Mouse (Mus musculus) heart, adult 8-10 months (tissue): Measurements from ENCODE around the gene Sept12. TPM values are rescaled to one million over a fixed set of nuclear protein-coding genes. Genes with fewer than 3 reads are reported as not detected.

Source experiments
- DNase-seq: peaks from one replicate; pipeline ENCODE4 v3.0.0; 2022; ENCODE audit warnings: low spot score
- total RNA-seq, 4 experiments: library from RNA; stranded (reverse); gene quantifications; 2 replicates each; pipeline ENCODE4 v1.2.4; 2022

The Sept12 gene
- total RNA-seq, 4 experiments from 2014 or later, result not detected

DNA sequence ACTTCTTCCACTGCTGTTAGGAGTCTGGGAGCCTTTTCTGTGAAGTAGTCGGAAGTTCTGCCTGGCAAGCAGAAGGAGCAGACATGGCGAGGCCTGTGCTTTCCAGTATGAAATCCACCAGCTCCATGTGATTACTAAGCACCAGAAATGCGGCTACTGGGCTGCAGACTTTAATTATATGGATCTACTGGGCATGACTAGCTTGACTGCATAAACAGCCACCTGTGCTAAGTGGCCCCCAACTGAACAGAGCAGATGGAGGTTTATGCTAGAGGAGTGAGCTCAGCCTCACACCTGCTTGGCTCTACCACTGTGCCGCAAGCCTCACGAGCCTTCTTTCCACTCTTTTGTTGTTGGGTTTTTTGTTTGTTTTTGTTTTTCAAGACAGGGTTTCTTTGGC, 23.1 kb downstream of the Sept12 start:
- DNase-seq, result no peak

- DNase-seq, result peak; percentile 28
These were observed 26.0 kb downstream of the Sept12 start for GRCm38 (mm10) chr16:4971626-4972025.

- DNase-seq, result no peak
These were observed 28.4 kb downstream of the Sept12 start for GRCm38 (mm10) chr16:4969055-4969843.

- no peak for DNase-seq
These were observed 29.2 kb downstream of the Sept12 start for GRCm38 (mm10) chr16:4968426-4968825.

DNA sequence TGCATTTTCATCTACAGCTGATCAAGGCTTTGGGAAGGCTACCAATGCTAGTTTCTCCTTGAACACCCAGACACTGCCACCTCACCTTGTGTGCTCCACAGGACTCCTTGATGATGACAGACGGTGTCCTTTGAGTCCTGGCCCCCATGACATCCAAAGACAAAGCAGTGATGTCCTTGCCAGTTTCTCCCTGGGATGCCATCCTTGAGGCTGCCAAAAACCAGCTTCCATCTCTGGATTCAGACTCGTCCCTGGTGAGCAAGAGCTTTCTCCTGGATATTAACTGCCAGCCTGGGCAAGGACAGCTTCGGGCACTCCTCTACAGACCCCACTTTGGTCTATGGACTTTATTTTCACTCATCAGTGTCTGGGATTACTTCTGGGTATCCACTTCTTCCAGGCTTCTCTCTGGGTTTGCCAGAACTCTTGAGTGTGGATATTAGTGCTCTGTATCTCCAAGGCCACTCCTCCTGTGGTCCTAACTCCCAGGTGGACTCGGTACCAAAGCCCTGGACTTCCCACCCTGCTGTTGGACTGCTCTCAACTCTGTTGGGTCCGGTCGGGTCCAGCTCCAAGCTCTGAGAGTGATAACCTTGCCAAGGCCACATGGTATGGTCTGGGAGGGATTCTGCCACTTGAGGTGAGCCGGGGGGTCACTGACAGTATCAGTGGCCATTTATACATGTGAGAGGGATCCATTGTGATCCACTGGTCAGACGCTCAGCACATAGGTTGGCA, 32.1 kb downstream of the Sept12 start:
- DNase-seq, result no peak

DNA sequence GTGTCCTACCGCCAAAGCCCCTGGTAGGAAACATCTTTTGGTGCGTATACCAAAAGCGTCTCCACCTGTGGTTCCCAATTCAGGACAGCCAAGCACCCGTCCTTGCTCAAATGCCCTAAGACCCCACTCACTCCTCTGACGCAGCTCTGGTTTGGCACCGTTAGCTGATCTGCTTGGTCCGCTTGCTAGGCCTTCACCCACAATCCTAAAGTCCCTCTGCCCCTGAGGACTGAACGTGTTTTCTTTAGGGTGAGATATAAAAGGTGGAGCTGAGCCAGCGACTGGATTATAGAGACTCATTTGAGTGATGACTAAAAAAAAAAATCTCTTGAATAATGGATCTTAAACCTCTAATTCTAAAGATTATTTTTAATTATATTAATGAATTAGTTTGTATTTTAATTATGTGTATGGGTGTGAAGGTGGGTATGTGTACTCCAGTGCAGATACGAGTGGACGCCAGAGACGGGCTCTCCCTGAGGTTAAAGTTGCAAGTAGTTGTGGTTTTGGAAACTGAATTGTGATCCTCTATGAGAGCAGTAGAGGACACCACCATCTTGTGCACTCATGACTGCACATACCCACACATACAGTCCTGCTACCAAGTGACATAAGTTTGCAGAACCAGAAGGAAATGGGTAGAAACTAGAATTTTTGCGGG, 32.8 kb downstream of the Sept12 start:
- no peak for DNase-seq

GRCm38 (mm10) chr16:4963797-4964709, 33.6 kb downstream of the Sept12 start, which contains the start of gene Anks3:
Anks3 (minus strand) TSS chr16:4964205.
- DNase-seq, result peak; percentile 97

- DNase-seq, result no peak
These were observed 34.3 kb downstream of the Sept12 start for GRCm38 (mm10) chr16:4963346-4963745.

GRCm38 (mm10) chr16:4960260-4960659, 37.4 kb downstream of the Sept12 start:
- DNase-seq, result no peak

DNA sequence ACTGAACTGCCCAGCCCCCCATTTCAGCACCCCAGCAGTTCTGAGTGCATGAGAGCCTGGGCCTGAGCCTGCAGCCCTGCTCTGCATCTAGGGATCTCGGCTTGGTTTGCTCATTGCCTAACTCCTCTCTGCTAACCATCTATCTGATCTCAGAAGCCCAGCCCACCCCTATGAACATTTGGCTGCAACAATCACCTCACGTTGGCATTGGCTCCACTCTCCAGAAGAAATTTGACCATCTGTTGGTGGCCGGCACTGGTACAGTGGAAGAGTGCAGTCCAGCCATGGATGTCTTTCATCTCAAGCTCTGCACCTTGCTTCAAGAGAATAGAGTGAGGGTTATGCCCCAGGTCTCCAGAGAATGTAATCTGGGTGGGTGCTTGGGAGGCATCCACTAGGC, 40.2 kb downstream of the Sept12 start:
- DNase-seq, result no peak

GRCm38 (mm10) chr16:4956609-4957008, 41.0 kb downstream of the Sept12 start:
- no peak for DNase-seq

DNA sequence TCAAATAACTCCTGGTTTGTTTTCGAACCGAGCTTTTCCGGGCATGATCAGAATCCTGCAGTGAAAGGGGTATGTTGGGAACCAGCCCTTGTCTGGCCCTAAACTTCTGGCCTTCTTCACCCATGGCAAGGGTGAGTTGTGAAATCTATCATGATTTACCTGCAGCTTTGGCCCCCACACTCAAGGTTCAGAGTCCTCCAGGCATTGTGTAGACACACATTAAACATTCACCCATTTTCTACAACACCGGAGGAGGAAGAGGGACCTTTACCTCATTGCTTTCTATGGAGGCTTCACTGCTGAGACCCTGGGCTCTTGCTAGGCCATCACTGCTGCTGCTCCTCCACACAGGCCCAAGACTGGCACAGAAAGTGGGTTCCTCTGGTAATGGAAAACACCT, 50.3 kb downstream of the Sept12 start:
- no peak for DNase-seq

GRCm38 (mm10) chr16:4946155-4946554, 51.5 kb downstream of the Sept12 start:
- DNase-seq, result no peak

DNA sequence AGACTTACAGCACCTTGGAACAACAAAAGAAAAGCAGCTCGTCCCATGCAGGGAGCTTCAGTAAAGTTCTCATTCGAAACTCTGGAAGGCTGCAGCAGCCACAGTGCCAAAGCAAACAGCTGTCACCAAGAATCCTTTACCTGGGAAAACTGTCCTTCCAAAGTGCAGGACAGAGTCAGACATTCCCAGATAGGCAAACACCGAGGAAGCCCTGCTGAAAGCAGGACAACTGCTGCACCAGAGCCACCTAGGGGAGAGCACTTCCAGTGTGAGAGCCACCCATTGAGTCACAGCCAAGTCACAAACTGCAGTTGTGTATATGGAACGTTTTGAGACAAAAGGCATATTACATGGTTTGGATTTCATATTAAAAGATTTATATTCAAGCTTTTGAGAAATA, 52.2 kb downstream of the Sept12 start:
- DNase-seq, result no peak

DNA sequence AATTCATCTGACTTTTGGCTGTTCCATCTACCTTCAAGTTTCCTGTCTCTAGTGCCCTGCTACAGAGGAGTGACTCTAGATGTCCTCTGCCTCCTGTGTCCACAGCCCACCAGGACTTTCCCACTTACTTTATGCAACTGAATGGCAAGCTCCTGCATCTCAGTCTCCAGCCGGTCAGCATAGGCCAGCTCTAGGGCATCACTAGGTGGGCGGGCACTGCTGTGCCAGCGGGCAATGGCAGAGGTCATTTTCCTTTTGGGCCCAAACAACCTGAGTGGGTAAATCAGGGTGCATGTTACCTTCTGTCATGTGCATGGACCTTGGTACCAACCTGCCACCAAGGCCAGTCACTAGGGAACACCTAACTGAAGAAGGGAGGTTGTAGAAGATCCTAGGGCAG, 54.2 kb downstream of the Sept12 start:
- no peak for DNase-seq

DNA sequence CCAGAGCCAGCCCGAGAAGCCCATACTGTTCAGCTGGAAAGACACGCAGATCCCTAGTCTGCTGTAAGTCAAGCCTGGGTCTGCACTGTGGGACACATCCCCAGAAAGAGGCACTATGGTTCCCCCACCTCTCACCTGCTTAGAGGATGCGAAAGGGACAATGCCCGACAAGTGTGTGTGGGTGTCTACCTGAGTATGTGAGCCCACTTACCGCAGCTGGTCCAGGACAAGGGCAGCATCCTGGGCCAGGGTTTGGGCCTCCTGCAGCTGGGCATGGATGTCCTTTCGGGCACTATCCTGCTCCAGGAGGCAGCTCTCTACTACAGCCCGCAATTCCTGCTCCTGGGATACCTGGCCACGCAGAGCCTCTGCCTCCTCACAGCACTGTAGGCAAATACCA, 54.8 kb downstream of the Sept12 start:
- no peak for DNase-seq

DNA sequence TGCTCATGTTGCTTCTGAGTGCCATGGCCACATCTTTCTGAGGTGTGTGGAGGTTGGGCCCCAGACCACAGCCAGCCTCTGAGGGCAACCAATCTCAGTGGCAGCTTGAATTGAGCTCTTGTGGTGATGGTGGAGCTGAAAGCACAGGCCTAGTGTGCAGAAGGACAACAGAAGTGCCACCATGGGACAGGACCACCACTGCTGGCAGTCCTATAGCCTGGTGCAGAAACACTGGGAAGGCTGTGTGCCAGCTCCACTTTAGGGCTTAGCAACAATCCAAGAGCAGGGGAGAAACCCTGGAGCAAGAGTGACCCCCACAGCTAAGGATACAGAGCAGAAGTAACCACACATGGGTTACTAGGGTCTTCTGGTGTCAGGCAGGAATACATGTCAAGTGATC, 56.6 kb downstream of the Sept12 start:
- no peak for DNase-seq

- DNase-seq, result no peak
These were observed 57.3 kb downstream of the Sept12 start for GRCm38 (mm10) chr16:4940311-4940850.

GRCm38 (mm10) chr16:4939412-4939811, 58.2 kb downstream of the Sept12 start:
- no peak for DNase-seq

- DNase-seq, result peak; percentile 96
These were observed 58.7 kb downstream of the Sept12 start for GRCm38 (mm10) chr16:4938989-4939388.

DNA sequence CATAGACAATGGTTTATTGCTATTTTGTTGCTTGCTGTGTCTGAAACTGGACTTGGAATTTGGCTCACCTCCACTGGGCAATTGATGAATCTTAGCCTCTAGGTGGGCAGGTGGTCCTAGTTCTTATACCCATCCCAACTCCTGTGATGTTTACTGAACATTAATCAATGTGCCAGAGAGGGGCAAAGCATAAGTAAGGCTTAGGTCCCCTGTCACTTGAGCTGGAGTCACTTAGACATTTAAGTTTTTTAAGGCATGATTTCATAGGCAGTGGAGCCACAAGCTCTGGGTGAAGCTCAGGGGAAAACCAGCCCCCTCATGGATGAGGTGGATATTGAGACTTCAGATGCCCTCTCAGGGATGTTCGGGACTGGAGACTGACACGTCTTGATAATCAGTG, 59.2 kb downstream of the Sept12 start, which contains the start of gene Nudt16l1:
Gene Nudt16l1 (plus strand): TSS at position 301 of the 400 bp plus-strand sequence.
- no peak for DNase-seq
